Mouse (Mus musculus) heart, postnatal 0 days (tissue): ENCODE measurements around the gene Ewsr1. TPM values are rescaled to one million over a fixed set of nuclear protein-coding genes. Genes with fewer than 3 reads are reported as not detected.

Experiments used
- ATAC-seq: fragments of 200-750 bp; cut with Nextera tagmentation; 2 replicates; pipeline ENCODE4 v1.8.0; 2017; ENCODE audit warnings: low read depth, moderate number of reproducible peaks, moderate library complexity; ENCODE audit not compliant: insufficient read depth
- DNase-seq: peaks from one replicate; pipeline ENCODE4 v3.0.0-alpha.2; 2016; ENCODE audit warnings: low spot score
- H3K27ac ChIP-seq: fragments of 300-500 bp; sonication (generic); 2 replicates; pipeline ENCODE4 v1.5.1; 2014; ENCODE audit warnings: low read depth, mild to moderate bottlenecking
- H3K27me3 ChIP-seq: fragments of 300-500 bp; sonication (generic); 2 replicates; pipeline ENCODE4 v1.6.1; 2014; ENCODE audit warnings: low read length, mixed read lengths; ENCODE audit not compliant: control insufficient read depth, insufficient read depth
- H3K36me3 ChIP-seq: fragments of 300-500 bp; sonication (generic); replicated peaks from 2 replicates; pipeline ENCODE4 v1.6.1; 2014; ENCODE audit warnings: low read length, mixed read lengths; ENCODE audit not compliant: control insufficient read depth, insufficient read depth
- H3K4me1 ChIP-seq: fragments of 300-500 bp; sonication (generic); 2 replicates; pipeline ENCODE4 v1.6.1; 2014; ENCODE audit warnings: antibody characterized with exemption; ENCODE audit not compliant: control insufficient read depth, insufficient read depth
- H3K4me2 ChIP-seq: fragments of 300-500 bp; sonication (generic); 2 replicates; pipeline ENCODE4 v1.6.1; 2014; ENCODE audit warnings: low read depth, mild to moderate bottlenecking, low read length, moderate library complexity
- H3K4me3 ChIP-seq: fragments of 300-500 bp; sonication (generic); 2 replicates; pipeline ENCODE4 v1.5.1; 2014; ENCODE audit warnings: low read depth, low read length
- H3K9ac ChIP-seq: fragments of 300-500 bp; sonication (generic); replicated peaks from 2 replicates; pipeline ENCODE4 v1.6.1; 2014; ENCODE audit warnings: low read depth, low read length, mixed read lengths
- H3K9me3 ChIP-seq: fragments of 300-500 bp; sonication (generic); replicated peaks from 2 replicates; pipeline ENCODE4 v1.6.1; 2016; ENCODE audit warnings: low read length; ENCODE audit not compliant: control insufficient read depth
- CTCF ChIP-seq: IDR thresholded peaks from 2 replicates; pipeline ENCODE4 v1.5.1; 2016; ENCODE audit warnings: antibody characterized with exemption, control low read depth, low read depth
- EP300 ChIP-seq: IDR thresholded peaks from 2 replicates; pipeline ENCODE4 v1.6.1; 2016; ENCODE audit warnings: antibody characterized with exemption, low read depth
- WGBS: fragments of 180-500 bp; shearing (Covaris S2); extraction: QIAGEN DNeasy Blood & Tissue Kit; methylation state at CpG from one replicate; pipeline ENCODE4 v1.1.7; 2014; 5-methylcytosine and 5-hydroxymethylcytosine counted together
- polyA plus RNA-seq: library from polyadenylated mRNA; unstranded; fragments of >200 nt; fragmentation: Nextera tagmentation; extraction: Ambion mirVana; gene quantifications from 2 replicates; pipeline ENCODE4 v1.2.1, GENCODE M21; 2015
- total RNA-seq: library from RNA; depleted of rRNA; stranded (reverse); fragments of >200 nt; gene quantifications from 2 replicates; pipeline ENCODE4 v1.2.3, GENCODE M21; 2014; ENCODE audit warnings: low replicate concordance

Ewsr1 gene
- total and polyA plus RNA-seq, 2 experiments from 2014 or later = 213 to 238 TPM

DNA sequence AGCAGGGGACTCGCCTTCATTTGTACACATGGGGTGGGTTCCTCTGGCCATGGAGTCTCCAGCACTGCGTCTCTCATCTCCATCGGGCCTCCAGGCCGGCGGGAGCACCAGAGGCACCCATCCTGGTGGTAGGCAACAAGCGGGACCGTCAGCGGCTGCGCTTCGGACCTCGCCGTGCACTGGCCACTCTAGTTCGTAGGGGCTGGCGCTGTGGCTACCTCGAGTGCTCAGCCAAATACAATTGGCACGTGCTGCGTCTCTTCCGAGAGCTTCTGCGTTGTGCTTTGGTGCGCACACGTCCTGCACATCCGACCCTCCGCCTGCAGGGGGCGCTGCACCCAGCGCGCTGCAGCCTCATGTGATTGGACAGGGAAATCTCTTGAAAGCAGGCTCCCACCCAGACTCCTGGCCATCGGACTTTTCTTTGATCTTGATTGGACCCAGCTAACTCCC is 39.3 kb downstream of the Ewsr1 start:
- Histone ChIP-seq H3K36me3 (no peaks in the 10 kb centered on the region), H3K4me3 (no peak overlapping the region), H3K27me3 (peaks cover 46% of the 10 kb centered on the region), H3K9ac (no peak overlapping the region), H3K4me2 (no peak overlapping the region), H3K4me1 (peaks cover 37% of the 10 kb centered on the region), H3K9me3 (no peaks in the 10 kb centered on the region), H3K27ac (no peak overlapping the region)
- ATAC-seq (no peak), DNase-seq (no peak)
- 11% methylated on average over 27 of the region's 27 CpGs for WGBS
- peak; percentile 77 for TF ChIP-seq CTCF
- TF ChIP-seq EP300 = no peak

DNA sequence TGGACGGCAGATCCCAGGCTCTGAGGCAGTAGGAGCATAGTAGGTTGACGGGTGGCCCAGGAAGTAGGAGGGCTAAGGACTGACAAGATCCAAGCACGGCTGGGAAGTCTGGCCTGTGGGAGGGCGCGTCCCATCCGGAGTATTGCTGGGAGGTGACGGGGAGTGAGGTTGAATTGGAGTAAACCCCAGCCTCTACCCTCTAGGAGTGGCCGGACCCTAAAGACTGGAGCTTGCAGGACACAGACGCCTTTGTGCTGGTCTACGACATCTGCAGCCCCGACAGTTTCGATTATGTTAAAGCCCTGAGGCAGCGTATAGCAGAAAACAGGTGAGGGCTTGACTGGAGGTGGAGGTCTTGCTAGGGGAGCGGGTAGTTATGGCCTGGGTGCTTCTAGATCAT is 39.8 kb downstream of the Ewsr1 start:
- Histone ChIP-seq H3K4me2 (no peak overlapping the region), H3K36me3 (no peaks in the 10 kb centered on the region), H3K9me3 (no peaks in the 10 kb centered on the region), H3K27ac (no peak overlapping the region), H3K4me3 (no peak overlapping the region), H3K9ac (no peak overlapping the region), H3K4me1 (peaks cover 36% of the 10 kb centered on the region), H3K27me3 (peaks cover 46% of the 10 kb centered on the region)
- no peak for DNase-seq
- whole genome bisulfite sequencing = 29% methylated on average over 14 of the region's 14 CpGs
- TF ChIP-seq CTCF (no peak), EP300 (no peak)
- no peak for ATAC-seq

- Histone ChIP-seq H3K4me3 (no peak overlapping the region), H3K9ac (no peak overlapping the region), H3K4me2 (no peak overlapping the region)
Measured at GRCm38 (mm10) chr11:5058783-5059182, 40.3 kb downstream of the Ewsr1 start.

GRCm38 (mm10) chr11:5057856-5058641 is 41.0 kb downstream of the Ewsr1 start, which contains the start of gene Rasl10a:
Rasl10a (plus strand) TSS chr11:5058128.
- Histone ChIP-seq H3K9ac (peak within 1 kb of the TSS; percentile 31; the same call in 1 of the 2 replicates), H3K4me2 (peak within 1 kb of the TSS; percentile 97), H3K9me3 (no peaks in the 10 kb centered on the region), H3K27me3 (peaks cover 46% of the 10 kb centered on the region), H3K36me3 (no peaks in the 10 kb centered on the region), H3K4me3 (peak within 1 kb of the TSS; percentile 56), H3K27ac (no peak within 1 kb of the TSS), H3K4me1 (peaks cover 26% of the 10 kb centered on the region)
- 2% methylated on average over 56 of the region's 77 CpGs for WGBS
- no peak for DNase-seq
- TF ChIP-seq CTCF = no peak
- TF ChIP-seq EP300 = no peak
- ATAC-seq = peak; percentile 9; the same call in 1 of the 2 replicates

More at GRCm38 (mm10) chr11:5058783-5059182, 40.3 kb downstream of the Ewsr1 start:
- WGBS = 32% methylated on average over 9 of the region's 9 CpGs
- TF ChIP-seq CTCF (no peak), EP300 (no peak)
- Histone ChIP-seq H3K4me1 (peaks cover 32% of the 10 kb centered on the region), H3K36me3 (no peaks in the 10 kb centered on the region), H3K9me3 (no peaks in the 10 kb centered on the region), H3K27ac (no peak overlapping the region), H3K27me3 (peaks cover 46% of the 10 kb centered on the region)
- ATAC-seq (no peak), DNase-seq (no peak)

DNA sequence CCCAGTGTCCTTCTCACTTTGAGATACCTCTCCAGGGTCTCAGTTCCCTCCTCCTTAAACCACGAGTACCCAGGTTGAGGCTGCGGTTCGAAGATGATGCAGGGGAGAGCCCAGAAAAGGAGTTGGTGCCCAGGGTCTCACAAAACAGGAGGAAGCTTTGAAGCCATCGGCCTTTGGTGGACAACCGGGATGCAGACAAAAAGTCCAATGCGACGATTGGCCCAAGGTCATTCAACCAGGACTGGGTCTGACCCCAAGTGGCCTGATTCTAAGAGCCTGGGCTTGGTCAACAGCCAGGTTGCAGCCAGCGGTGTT is 41.6 kb downstream of the Ewsr1 start:
- no peak overlapping the region for H3K27ac ChIP-seq

More for the DNA sequence above, 41.6 kb downstream of the Ewsr1 start:
- Histone ChIP-seq H3K4me3 (peak overlapping the region; percentile 56), H3K36me3 (no peaks in the 10 kb centered on the region), H3K9me3 (no peaks in the 10 kb centered on the region), H3K4me1 (peaks cover 21% of the 10 kb centered on the region), H3K4me2 (peak overlapping the region; percentile 97), H3K27me3 (peaks cover 46% of the 10 kb centered on the region), H3K9ac (0 out of 2 replicates have a peak overlapping the region, but pooled peaks have one; percentile 31)
- ATAC-seq (no peak), DNase-seq (no peak)
- 24% methylated on average over 8 of the region's 8 CpGs for WGBS
- TF ChIP-seq EP300 (no peak), CTCF (no peak)
